Mouse (Mus musculus): ENCODE measurements around the gene Atp13a3.

GRCm38 (mm10) chr16:30386911-30387439, 18.8 kb downstream of the Atp13a3 start:
- TF ChIP-seq CTCF (conservative IDR thresholded peaks at IDR 0.05; ENCODE audit: insufficient read depth, insufficient read length, low read depth, low read length): no peak
- no peak for TF ChIP-seq POLR2A (IDR thresholded peaks at IDR 0.05; ENCODE audit: low read depth, low read length)

Measured in kidney, adult 2 months (tissue).